Mouse (Mus musculus): Measurements from ENCODE around the gene Alms1. TPM values are rescaled to one million over a fixed set of nuclear protein-coding genes. Genes with fewer than 3 reads are reported as not detected.

Gene Alms1
- polyA plus RNA-seq (2016; fragmentation: Nextera tagmentation; extraction: Ambion mirVana), result 4.2 and 4.7 TPM in 2 replicates

GRCm38 (mm10) chr6:85587396-85588143, at the start of gene Alms1:
Alms1 (plus strand) TSS chr6:85587531.
- peak within 1 kb of the TSS; percentile 81 for H3K9ac ChIP-seq
- WGBS, result under 1% methylated on average over 55 of the region's 59 CpGs
- H3K27me3 ChIP-seq (replicated peaks), result no peaks in the 10 kb centered on the region
- H3K27ac ChIP-seq (ENCODE audit: poor library complexity, severe bottlenecking), result peak within 1 kb of the TSS; percentile 77
- peak within 1 kb of the TSS; percentile 78 for H3K4me2 ChIP-seq
- peak; percentile 95 for ATAC-seq (ENCODE audit: insufficient number of reproducible peaks, low FRiP score)
- H3K4me1 ChIP-seq (replicated peaks), result peaks cover 16% of the 10 kb centered on the region
- no peaks in the 10 kb centered on the region for H3K36me3 ChIP-seq
- H3K4me3 ChIP-seq, result peak within 1 kb of the TSS; percentile 77
- H3K9me3 ChIP-seq (replicated peaks), result no peaks in the 10 kb centered on the region

- H3K4me2 ChIP-seq, result no peak overlapping the region
- ATAC-seq (ENCODE audit: insufficient number of reproducible peaks, low FRiP score), result no peak
- WGBS, result 57% methylated on average over 10 of the region's 10 CpGs
- H3K9ac ChIP-seq, result no peak overlapping the region
- no peak overlapping the region for H3K4me3 ChIP-seq
- no peaks in the 10 kb centered on the region for H3K9me3 ChIP-seq (replicated peaks)
- H3K36me3 ChIP-seq, result no peaks in the 10 kb centered on the region
- H3K27ac ChIP-seq (ENCODE audit: poor library complexity, severe bottlenecking), result no peak overlapping the region
- H3K27me3 ChIP-seq (replicated peaks), result peaks cover 4% of the 10 kb centered on the region; the same call in 1 of the 2 replicates
- H3K4me1 ChIP-seq (replicated peaks), result no peaks in the 10 kb centered on the region
Measured at GRCm38 (mm10) chr6:85543351-85544175, 43.8 kb upstream of the Alms1 start.

- 75% methylated on average over 13 of the region's 13 CpGs for WGBS
- H3K36me3 ChIP-seq, result no peaks in the 10 kb centered on the region
Measured at GRCm38 (mm10) chr6:85544251-85544881, 43.0 kb upstream of the Alms1 start.

GRCm38 (mm10) chr6:85547642-85548041, 39.7 kb upstream of the Alms1 start:
- Histone ChIP-seq H3K9me3 (replicated peaks) (no peaks in the 10 kb centered on the region), H3K4me2 (no peak overlapping the region), H3K9ac (no peak overlapping the region), H3K36me3 (no peaks in the 10 kb centered on the region), H3K27ac (ENCODE audit: poor library complexity, severe bottlenecking) (no peak overlapping the region), H3K4me1 (replicated peaks) (no peaks in the 10 kb centered on the region), H3K4me3 (no peak overlapping the region), H3K27me3 (replicated peaks) (peaks cover 4% of the 10 kb centered on the region; the same call in 1 of the 2 replicates)
- 72% methylated on average over 5 of the region's 5 CpGs for WGBS
- ATAC-seq (ENCODE audit: insufficient number of reproducible peaks, low FRiP score), result no peak

More at GRCm38 (mm10) chr6:85544251-85544881, 43.0 kb upstream of the Alms1 start:
- Histone ChIP-seq H3K27ac (ENCODE audit: poor library complexity, severe bottlenecking) (no peak overlapping the region), H3K4me3 (no peak overlapping the region), H3K9me3 (replicated peaks) (no peaks in the 10 kb centered on the region), H3K9ac (no peak overlapping the region), H3K4me1 (replicated peaks) (no peaks in the 10 kb centered on the region), H3K4me2 (no peak overlapping the region), H3K27me3 (replicated peaks) (peaks cover 4% of the 10 kb centered on the region; the same call in 1 of the 2 replicates)
- no peak for ATAC-seq (ENCODE audit: insufficient number of reproducible peaks, low FRiP score)

GRCm38 (mm10) chr6:85562374-85562773, 25.0 kb upstream of the Alms1 start:
- H3K27ac ChIP-seq (ENCODE audit: poor library complexity, severe bottlenecking), result no peak overlapping the region
- H3K4me3 ChIP-seq, result no peak overlapping the region
- H3K9ac ChIP-seq, result no peak overlapping the region
- no peaks in the 10 kb centered on the region; the same call in 1 of the 2 replicates for H3K27me3 ChIP-seq (replicated peaks)
- ATAC-seq (ENCODE audit: insufficient number of reproducible peaks, low FRiP score), result no peak
- H3K9me3 ChIP-seq (replicated peaks), result no peaks in the 10 kb centered on the region
- H3K4me2 ChIP-seq, result no peak overlapping the region
- no peaks in the 10 kb centered on the region for H3K36me3 ChIP-seq
- 18% methylated on average over 1 of the region's 1 CpGs for WGBS
- H3K4me1 ChIP-seq (replicated peaks), result no peaks in the 10 kb centered on the region

- 86% methylated on average over 5 of the region's 5 CpGs for WGBS
- Histone ChIP-seq H3K27me3 (replicated peaks) (no peaks in the 10 kb centered on the region), H3K36me3 (no peaks in the 10 kb centered on the region), H3K4me1 (replicated peaks) (no peaks in the 10 kb centered on the region), H3K9me3 (replicated peaks) (no peaks in the 10 kb centered on the region), H3K27ac (ENCODE audit: poor library complexity, severe bottlenecking) (no peak overlapping the region), H3K4me3 (no peak overlapping the region), H3K9ac (no peak overlapping the region), H3K4me2 (no peak overlapping the region)
- no peak for ATAC-seq (ENCODE audit: insufficient number of reproducible peaks, low FRiP score)
Measured at GRCm38 (mm10) chr6:85572816-85573215, 14.5 kb upstream of the Alms1 start.

GRCm38 (mm10) chr6:85581688-85582087, 5.6 kb upstream of the Alms1 start:
- H3K27me3 ChIP-seq (replicated peaks), result no peaks in the 10 kb centered on the region
- H3K4me1 ChIP-seq (replicated peaks), result no peaks in the 10 kb centered on the region
- no peak for ATAC-seq (ENCODE audit: insufficient number of reproducible peaks, low FRiP score)
- 86% methylated on average over 5 of the region's 5 CpGs for WGBS
- no peaks in the 10 kb centered on the region for H3K36me3 ChIP-seq
- H3K27ac ChIP-seq (ENCODE audit: poor library complexity, severe bottlenecking), result no peak overlapping the region
- H3K4me3 ChIP-seq, result no peak overlapping the region
- no peaks in the 10 kb centered on the region for H3K9me3 ChIP-seq (replicated peaks)
- no peak overlapping the region for H3K4me2 ChIP-seq
- H3K9ac ChIP-seq, result no peak overlapping the region

GRCm38 (mm10) chr6:85584612-85585011, 2.7 kb upstream of the Alms1 start:
- ATAC-seq (ENCODE audit: insufficient number of reproducible peaks, low FRiP score), result no peak
- Histone ChIP-seq H3K4me2 (no peak overlapping the region), H3K9ac (no peak overlapping the region), H3K4me3 (no peak overlapping the region), H3K27me3 (replicated peaks) (no peaks in the 10 kb centered on the region), H3K36me3 (no peaks in the 10 kb centered on the region), H3K9me3 (replicated peaks) (no peaks in the 10 kb centered on the region), H3K27ac (ENCODE audit: poor library complexity, severe bottlenecking) (no peak overlapping the region), H3K4me1 (replicated peaks) (peaks cover 10% of the 10 kb centered on the region)
- whole genome bisulfite sequencing, result 82% methylated on average over 4 of the region's 4 CpGs

- no peaks in the 10 kb centered on the region for H3K9me3 ChIP-seq (replicated peaks)
- no peaks in the 10 kb centered on the region for H3K36me3 ChIP-seq
- ATAC-seq (ENCODE audit: insufficient number of reproducible peaks, low FRiP score), result no peak
- H3K4me1 ChIP-seq (replicated peaks), result peaks cover 16% of the 10 kb centered on the region
- H3K4me2 ChIP-seq, result peak overlapping the region; percentile 78
- 31% methylated on average over 9 of the region's 9 CpGs for WGBS
- peak overlapping the region; percentile 77 for H3K4me3 ChIP-seq
- no peak overlapping the region for H3K9ac ChIP-seq
- H3K27ac ChIP-seq (ENCODE audit: poor library complexity, severe bottlenecking), result no peak overlapping the region
- H3K27me3 ChIP-seq (replicated peaks), result no peaks in the 10 kb centered on the region
Measured at GRCm38 (mm10) chr6:85586805-85587367, 445 bp upstream of the Alms1 start.

- Histone ChIP-seq H3K4me2 (peak overlapping the region; percentile 78), H3K36me3 (no peaks in the 10 kb centered on the region), H3K27ac (ENCODE audit: poor library complexity, severe bottlenecking) (peak overlapping the region; percentile 77), H3K9me3 (replicated peaks) (no peaks in the 10 kb centered on the region), H3K4me3 (peak overlapping the region; percentile 77), H3K9ac (peak overlapping the region; percentile 81), H3K27me3 (replicated peaks) (no peaks in the 10 kb centered on the region), H3K4me1 (replicated peaks) (peaks cover 16% of the 10 kb centered on the region)
- WGBS, result 0% methylated on average over 10 of the region's 10 CpGs
- no peak for ATAC-seq (ENCODE audit: insufficient number of reproducible peaks, low FRiP score)
Measured at GRCm38 (mm10) chr6:85588164-85588563, 833 bp downstream of the Alms1 start.
